Mouse (Mus musculus) neural tube, embryonic 13.5 days (tissue): Measurements from ENCODE around the gene Spef1. TPM values are rescaled to one million over a fixed set of nuclear protein-coding genes. Genes with fewer than 3 reads are reported as not detected.

Experiments
- ATAC-seq: fragments of 200-750 bp; cut with Nextera tagmentation; 2 replicates; pipeline ENCODE4 v1.8.0; 2017; ENCODE audit warnings: low read depth, mild to moderate bottlenecking, moderate TSS enrichment, moderate library complexity
- H3K27ac ChIP-seq: fragments of 300-500 bp; sonication (generic); replicated peaks from 2 replicates; pipeline ENCODE4 v1.5.1; 2015; ENCODE audit warnings: moderate library complexity, mild to moderate bottlenecking, inconsistent platforms
- H3K27me3 ChIP-seq: fragments of 300-500 bp; sonication (generic); 2 replicates; pipeline ENCODE4 v1.6.1; 2015; ENCODE audit warnings: mild to moderate bottlenecking, inconsistent platforms
- H3K36me3 ChIP-seq: fragments of 300-500 bp; sonication (generic); 2 replicates; pipeline ENCODE4 v1.6.1; 2015; ENCODE audit warnings: mild to moderate bottlenecking, inconsistent platforms
- H3K4me1 ChIP-seq: fragments of 300-500 bp; sonication (generic); replicated peaks from 2 replicates; pipeline ENCODE4 v1.6.1; 2015; ENCODE audit warnings: inconsistent platforms
- H3K4me2 ChIP-seq: fragments of 300-500 bp; sonication (generic); 2 replicates; pipeline ENCODE4 v1.6.1; 2015; ENCODE audit warnings: inconsistent platforms, mild to moderate bottlenecking, moderate library complexity
- H3K4me3 ChIP-seq: fragments of 300-500 bp; sonication (generic); 2 replicates; pipeline ENCODE4 v1.5.1; 2015; ENCODE audit warnings: mild to moderate bottlenecking, inconsistent platforms
- H3K9ac ChIP-seq: fragments of 300-500 bp; sonication (generic); 2 replicates; pipeline ENCODE4 v1.6.1; 2015; ENCODE audit warnings: moderate library complexity, mild to moderate bottlenecking, inconsistent platforms
- H3K9me3 ChIP-seq: fragments of 300-500 bp; sonication (generic); 2 replicates; pipeline ENCODE4 v1.6.1; 2016; ENCODE audit warnings: inconsistent platforms
- WGBS: fragments of 180-500 bp; shearing (Covaris S2); methylation state at CpG from one replicate; pipeline ENCODE4 v1.1.7; 2015; 5-methylcytosine and 5-hydroxymethylcytosine counted together
- polyA plus RNA-seq: library from polyadenylated mRNA; unstranded; fragments of >200 nt; fragmentation: Nextera tagmentation; extraction: Ambion mirVana; gene quantifications from 2 replicates; pipeline ENCODE4 v1.2.1, GENCODE M21; 2015

Spef1 gene
- polyA plus RNA-seq, 1 experiment from 2014 or later: 7.9 TPM

DNA sequence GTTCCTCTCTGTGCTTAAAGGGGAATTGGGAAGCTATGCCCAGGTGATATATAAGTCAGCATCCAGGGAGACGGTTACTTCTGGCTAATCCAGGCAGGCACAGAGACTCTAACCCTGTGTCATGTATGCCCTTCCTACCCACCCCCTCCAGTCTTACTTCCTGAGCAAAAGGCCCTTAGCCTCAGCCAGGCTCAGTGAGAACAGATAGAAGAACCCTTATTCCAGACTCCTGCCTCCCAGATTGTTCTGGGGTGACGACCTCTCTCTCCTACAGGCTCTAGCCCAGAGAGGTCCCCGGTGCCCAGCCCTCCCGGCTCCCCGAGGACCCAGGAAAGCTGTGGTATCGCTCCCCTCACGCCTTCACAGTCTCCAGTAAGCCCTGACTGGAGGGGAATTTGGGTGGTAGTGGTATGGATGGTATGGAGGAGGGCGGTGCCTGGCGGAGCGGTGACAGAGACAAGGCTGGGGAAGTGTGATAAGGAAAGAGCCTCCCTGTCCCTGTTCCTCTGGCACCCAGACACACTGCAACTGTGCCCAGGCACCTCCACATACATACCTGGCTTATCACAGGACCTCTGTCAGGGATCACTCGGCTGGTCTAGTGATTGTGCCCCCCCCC, 51.5 kb downstream of the Spef1 start:
- no peaks in the 10 kb centered on the region for H3K9me3 ChIP-seq
- H3K27me3 ChIP-seq: no peaks in the 10 kb centered on the region
- ATAC-seq: no peak

DNA sequence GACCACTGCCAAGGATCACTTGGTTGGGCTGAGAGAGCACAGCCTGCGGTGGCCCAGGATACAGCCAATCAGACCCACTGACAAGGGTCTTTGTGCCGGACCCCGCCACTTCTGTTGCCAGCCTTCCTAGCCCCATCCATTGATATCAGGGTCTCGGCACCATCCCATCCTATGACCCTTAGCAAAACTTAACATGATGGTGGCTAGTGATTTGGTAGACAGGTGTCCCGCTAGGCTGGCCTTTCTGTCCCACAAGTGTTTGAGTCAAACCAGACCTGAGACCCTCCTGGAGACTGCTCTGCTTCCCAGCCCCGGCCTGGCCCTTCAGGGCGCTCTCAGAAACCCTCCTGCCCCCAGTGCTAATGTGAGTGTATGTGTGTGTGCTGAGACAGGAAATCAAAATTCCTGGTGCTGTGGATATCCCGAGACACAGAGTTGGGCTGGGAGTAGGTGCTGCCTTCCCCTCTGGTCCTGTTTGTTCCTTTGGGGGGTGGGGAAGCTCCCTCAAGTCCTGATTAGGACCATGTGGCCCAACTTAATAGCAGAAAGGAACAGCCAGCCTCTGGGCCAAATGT, 52.2 kb downstream of the Spef1 start:
- WGBS: 82% methylated on average over 8 of the region's 8 CpGs
- Histone ChIP-seq H3K4me2 (no peak overlapping the region), H3K4me3 (no peak overlapping the region), H3K36me3 (0 out of 2 replicates have a peak, but pooled peaks cover 3% of the 10 kb centered on the region), H3K4me1 (no peaks in the 10 kb centered on the region), H3K27me3 (no peaks in the 10 kb centered on the region), H3K9ac (no peak overlapping the region), H3K9me3 (no peaks in the 10 kb centered on the region), H3K27ac (peak overlapping the region; percentile 18; the same call in 1 of the 2 replicates)
- ATAC-seq: no peak

More for the DNA sequence above, 51.5 kb downstream of the Spef1 start:
- H3K4me3 ChIP-seq: no peak overlapping the region
- no peak overlapping the region for H3K27ac ChIP-seq
- H3K4me1 ChIP-seq: no peaks in the 10 kb centered on the region
- H3K36me3 ChIP-seq: 0 out of 2 replicates have a peak, but pooled peaks cover 3% of the 10 kb centered on the region
- WGBS: 69% methylated on average over 11 of the region's 11 CpGs
- H3K4me2 ChIP-seq: no peak overlapping the region
- H3K9ac ChIP-seq: no peak overlapping the region

DNA sequence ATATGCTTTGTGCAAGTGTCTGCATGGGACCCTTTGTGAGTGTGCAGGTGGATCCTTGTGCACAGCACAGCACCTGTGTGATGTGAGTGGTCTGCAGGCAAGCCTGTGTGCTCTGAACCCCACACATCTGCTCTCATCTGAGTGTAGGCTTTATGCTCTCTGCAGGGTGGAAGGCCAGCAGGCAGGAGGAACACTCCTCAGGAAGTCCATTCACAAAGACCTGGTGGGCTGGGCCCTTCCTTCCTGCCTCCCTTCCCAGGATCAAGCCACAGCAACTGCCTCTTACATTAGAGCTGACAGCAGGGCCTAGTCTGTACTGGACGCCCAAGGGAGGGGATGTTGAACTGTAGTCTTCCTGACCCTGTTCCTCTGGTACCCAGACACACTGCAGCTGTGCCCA, 52.7 kb downstream of the Spef1 start:
- Histone ChIP-seq H3K36me3 (0 out of 2 replicates have a peak, but pooled peaks cover 3% of the 10 kb centered on the region), H3K9ac (no peak overlapping the region), H3K27me3 (no peaks in the 10 kb centered on the region), H3K4me2 (no peak overlapping the region), H3K27ac (peak overlapping the region; percentile 18; the same call in 1 of the 2 replicates), H3K9me3 (no peaks in the 10 kb centered on the region), H3K4me1 (no peaks in the 10 kb centered on the region), H3K4me3 (no peak overlapping the region)
- 33% methylated on average over 1 of the region's 1 CpGs for WGBS
- ATAC-seq: no peak

DNA sequence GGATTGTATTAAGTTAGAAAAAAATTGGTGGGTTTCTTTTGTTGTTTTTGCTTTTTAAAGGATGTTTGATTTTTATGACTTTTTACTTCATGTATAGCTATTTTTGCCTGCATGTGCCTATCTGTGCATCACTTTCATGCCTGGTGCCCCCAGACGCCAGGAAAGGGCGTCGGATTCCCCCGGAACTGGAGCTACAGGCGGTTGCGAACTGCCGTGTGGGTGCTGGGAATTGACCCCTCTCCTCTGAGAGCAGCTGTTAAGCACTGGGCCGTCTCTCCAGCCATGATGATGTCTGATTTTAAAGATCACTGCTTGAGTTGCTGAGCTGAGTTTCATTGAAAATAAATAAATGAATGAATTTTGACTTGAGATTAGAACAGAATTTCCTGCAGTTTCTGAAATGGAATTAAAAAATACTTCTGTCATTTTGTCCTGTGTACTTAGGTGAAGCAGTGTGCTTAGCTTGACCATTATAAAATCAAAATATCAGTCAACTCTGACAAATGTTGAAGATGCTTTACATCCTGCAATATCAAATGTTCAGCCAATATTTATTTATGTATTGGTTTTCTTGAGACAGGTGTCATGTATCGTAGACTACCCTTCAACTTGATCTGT, 54.0 kb downstream of the Spef1 start, which contains the start of gene Gm11037:
TSS of gene Gm11037 (plus strand) at position 568 of the 618 bp plus-strand sequence.
- WGBS: 88% methylated on average over 9 of the region's 9 CpGs
- ATAC-seq: no peak
- H3K9ac ChIP-seq: no peak within 1 kb of the TSS

DNA sequence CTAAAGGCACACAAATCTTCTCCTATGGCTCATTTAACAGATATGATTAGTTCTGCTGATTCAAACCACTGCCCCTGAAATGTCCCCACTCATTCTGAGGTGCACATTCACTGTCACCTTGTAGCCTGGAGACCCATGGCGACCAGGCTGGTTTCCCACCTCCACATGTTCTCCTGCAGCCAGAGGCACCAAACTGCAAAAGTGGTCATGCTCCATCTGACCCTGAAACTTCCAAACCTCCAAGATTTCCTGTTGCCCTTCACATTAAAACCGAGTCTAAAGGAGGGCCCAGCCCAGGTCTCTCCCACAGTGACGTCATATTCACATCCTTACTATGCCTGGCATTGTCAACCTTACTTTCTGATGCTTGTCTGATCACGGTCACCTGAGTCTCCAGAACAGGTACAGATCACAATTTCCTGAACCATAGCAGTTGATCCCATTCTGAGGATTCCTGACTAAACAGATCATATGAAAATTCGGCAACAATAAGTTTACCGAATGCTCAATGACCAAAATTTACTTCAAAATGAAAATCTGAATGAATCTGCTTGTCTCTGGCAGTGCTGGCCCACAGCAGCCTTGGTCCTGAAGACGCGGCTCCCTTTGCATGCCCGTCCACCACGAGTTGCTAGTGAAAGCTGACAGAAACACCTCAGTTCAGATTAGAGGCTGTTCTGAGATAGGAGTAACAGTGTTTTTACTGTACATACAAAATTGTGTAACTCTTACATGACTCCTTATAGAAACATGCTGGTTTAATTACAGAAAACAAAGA, 54.8 kb downstream of the Spef1 start:
- Histone ChIP-seq H3K27ac (no peak overlapping the region), H3K4me2 (no peak overlapping the region), H3K4me1 (peaks cover 4% of the 10 kb centered on the region), H3K4me3 (no peak overlapping the region), H3K9me3 (no peaks in the 10 kb centered on the region), H3K27me3 (no peaks in the 10 kb centered on the region), H3K36me3 (no peaks in the 10 kb centered on the region), H3K9ac (no peak overlapping the region)
- 78% methylated on average over 10 of the region's 10 CpGs for WGBS
- ATAC-seq: no peak

More for the DNA sequence above, 54.0 kb downstream of the Spef1 start, which contains the start of gene Gm11037:
- Histone ChIP-seq H3K36me3 (no peaks in the 10 kb centered on the region), H3K4me3 (no peak within 1 kb of the TSS), H3K9me3 (no peaks in the 10 kb centered on the region), H3K27ac (no peak within 1 kb of the TSS), H3K27me3 (no peaks in the 10 kb centered on the region), H3K4me1 (no peaks in the 10 kb centered on the region), H3K4me2 (no peak within 1 kb of the TSS)

DNA sequence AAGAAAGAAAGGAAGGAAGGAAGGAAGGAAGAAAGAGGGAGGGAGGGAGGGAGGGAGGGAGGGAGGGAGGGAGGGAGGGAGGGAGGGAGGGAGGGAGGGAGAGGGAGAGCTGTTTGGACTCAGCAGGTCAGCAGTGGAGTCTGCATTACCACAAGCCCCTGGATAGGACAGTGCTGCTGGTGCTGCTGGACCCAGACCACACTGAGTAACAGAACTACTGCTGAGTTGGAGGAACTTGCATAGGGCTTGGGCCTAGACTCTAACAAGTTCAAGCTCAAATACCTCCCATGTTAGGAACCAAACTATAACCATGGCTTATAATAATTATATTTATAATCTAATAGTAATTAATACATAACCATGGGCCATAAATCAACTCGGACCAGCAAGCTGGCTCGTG, 56.2 kb downstream of the Spef1 start:
- H3K27me3 ChIP-seq: no peaks in the 10 kb centered on the region
- 77% methylated on average over 2 of the region's 2 CpGs for WGBS
- H3K4me3 ChIP-seq: no peak overlapping the region

DNA sequence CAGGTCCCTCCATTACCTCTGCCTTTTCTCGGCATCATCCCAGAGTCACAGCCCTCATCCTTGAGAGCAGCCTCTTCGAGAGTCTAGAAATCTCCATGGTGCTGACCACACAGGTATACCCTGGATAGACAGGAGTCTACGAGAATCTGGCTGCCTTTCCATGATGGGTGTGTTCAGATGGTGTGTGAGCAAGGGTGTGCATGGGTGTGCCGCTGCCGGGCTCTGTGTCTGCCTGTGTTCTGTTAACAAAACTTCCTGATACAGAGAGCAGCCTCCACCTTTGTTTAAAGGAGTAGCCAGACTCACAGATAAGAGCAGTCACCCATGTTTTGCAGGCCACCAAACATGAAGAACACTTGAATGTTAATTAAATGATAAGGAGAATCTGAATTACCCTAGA, 57.2 kb downstream of the Spef1 start:
- no peaks in the 10 kb centered on the region for H3K36me3 ChIP-seq
- no peak for ATAC-seq

More for the DNA sequence above, 56.2 kb downstream of the Spef1 start:
- Histone ChIP-seq H3K4me2 (no peak overlapping the region), H3K36me3 (no peaks in the 10 kb centered on the region), H3K9me3 (no peaks in the 10 kb centered on the region), H3K4me1 (peaks cover 17% of the 10 kb centered on the region), H3K9ac (no peak overlapping the region), H3K27ac (no peak overlapping the region)
- no peak for ATAC-seq

DNA sequence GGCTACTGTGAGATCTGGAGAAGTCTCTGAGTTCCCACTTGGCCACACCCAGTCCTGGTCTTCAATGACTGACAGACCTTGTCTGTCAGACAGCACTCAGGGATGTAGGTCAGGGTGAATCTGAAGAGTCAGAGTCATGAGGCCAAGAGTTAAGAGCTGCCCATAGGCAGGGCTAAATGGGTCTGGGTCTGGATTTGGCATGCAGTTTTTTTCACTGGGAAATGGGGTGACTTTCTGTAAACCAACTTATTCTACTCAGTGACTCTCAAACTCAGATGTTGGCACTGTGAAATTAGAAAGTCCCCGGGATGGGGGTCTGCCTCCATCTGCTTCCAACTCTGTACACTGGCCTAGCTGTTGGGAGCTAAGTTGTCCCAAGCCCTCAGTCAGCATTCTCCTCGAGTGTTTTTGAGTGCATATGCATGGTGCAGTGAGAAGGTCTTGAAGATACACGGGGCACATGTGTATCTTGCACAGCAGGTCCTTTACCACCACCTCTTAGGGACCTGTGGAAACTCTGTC, 58.4 kb downstream of the Spef1 start:
- Histone ChIP-seq H3K4me3 (no peak overlapping the region), H3K27me3 (no peaks in the 10 kb centered on the region), H3K9ac (no peak overlapping the region), H3K27ac (no peak overlapping the region), H3K4me2 (0 out of 2 replicates have a peak overlapping the region, but pooled peaks have one; percentile 70), H3K36me3 (no peaks in the 10 kb centered on the region), H3K9me3 (no peaks in the 10 kb centered on the region), H3K4me1 (peaks cover 17% of the 10 kb centered on the region)
- ATAC-seq: no peak
- WGBS: 84% methylated on average over 3 of the region's 3 CpGs

More for the DNA sequence above, 57.2 kb downstream of the Spef1 start:
- H3K9me3 ChIP-seq: no peaks in the 10 kb centered on the region
- H3K27me3 ChIP-seq: no peaks in the 10 kb centered on the region
- H3K27ac ChIP-seq: no peak overlapping the region
- no peak overlapping the region for H3K4me3 ChIP-seq
- WGBS: 85% methylated on average over 5 of the region's 5 CpGs
- no peak overlapping the region for H3K9ac ChIP-seq
- no peak overlapping the region for H3K4me2 ChIP-seq
- H3K4me1 ChIP-seq: peaks cover 17% of the 10 kb centered on the region

DNA sequence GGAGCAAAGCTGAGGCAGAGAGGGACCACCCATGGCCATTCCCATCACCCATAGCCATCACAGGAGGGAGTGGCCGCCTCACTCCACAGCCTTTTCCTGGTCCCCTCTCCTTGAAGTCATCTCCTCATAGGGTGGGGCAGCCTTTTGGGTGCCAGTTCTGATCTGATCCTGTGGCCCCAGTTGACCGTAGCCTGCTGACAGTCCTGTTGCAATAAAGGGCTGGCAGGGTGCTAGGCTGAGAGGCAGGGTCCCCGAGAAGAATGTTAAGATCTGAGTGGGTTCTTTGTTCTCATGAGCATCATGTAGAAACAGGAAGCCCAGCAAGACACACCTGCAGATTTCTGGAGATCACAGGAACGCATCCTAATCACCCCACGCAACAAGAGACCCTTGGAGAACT, 58.9 kb downstream of the Spef1 start:
- Histone ChIP-seq H3K36me3 (no peaks in the 10 kb centered on the region), H3K27me3 (no peaks in the 10 kb centered on the region), H3K4me1 (peaks cover 17% of the 10 kb centered on the region), H3K4me3 (peak overlapping the region; percentile 41), H3K27ac (no peak overlapping the region), H3K4me2 (peak overlapping the region; percentile 70), H3K9me3 (no peaks in the 10 kb centered on the region), H3K9ac (no peak overlapping the region)
- WGBS: 85% methylated on average over 5 of the region's 5 CpGs
- no peak for ATAC-seq

DNA sequence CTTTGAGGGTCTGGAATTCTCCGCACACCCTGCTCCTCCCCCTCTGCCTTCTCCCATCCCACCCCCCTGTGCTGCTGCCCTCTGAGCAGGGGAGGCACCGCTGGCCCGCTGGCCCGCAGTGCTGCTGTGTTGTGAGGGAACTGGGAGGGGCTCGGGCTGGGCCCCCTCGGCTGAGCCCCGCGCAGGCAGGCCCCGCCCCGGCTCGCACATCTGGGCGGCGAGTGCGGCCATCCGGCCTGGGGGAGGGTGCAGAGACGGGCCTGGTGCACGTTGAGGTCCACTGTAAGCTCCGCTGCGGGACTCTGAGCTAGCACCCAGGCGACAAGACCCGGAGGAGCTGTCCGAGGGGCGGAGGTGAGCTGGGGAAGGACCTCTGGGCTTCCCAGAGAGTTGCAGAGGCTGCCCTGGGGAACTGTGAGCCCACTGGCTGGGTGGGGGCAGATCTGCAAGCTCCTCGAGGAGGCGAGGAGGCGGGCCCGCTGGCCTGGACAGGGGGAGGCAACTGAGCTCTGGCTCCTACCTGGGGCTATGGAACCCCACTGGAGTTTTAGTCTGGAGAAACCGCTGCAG, 59.8 kb downstream of the Spef1 start, which contains the start of gene Hspa12b:
TSS of gene Hspa12b (plus strand) at position 120 of the 570 bp plus-strand sequence.
- Histone ChIP-seq H3K9ac (peak within 1 kb of the TSS; percentile 69), H3K27ac (0 out of 2 replicates have a peak within 1 kb of the TSS, but pooled peaks have one; percentile 38), H3K36me3 (no peaks in the 10 kb centered on the region), H3K4me2 (peak within 1 kb of the TSS; percentile 70), H3K9me3 (no peaks in the 10 kb centered on the region), H3K4me1 (peaks cover 17% of the 10 kb centered on the region), H3K4me3 (peak within 1 kb of the TSS; percentile 41), H3K27me3 (no peaks in the 10 kb centered on the region)
- ATAC-seq: peak; percentile 78
- WGBS: 2% methylated on average over 28 of the region's 28 CpGs
